Mouse (Mus musculus) bone marrow macrophage, adult 2 months (primary cell): ENCODE measurements at regions not wholly inside any gene's neighbourhood (a gene's known extent, or its start where the extent isn't known, plus 50 kb on each side); places are given as distances from the start of the nearest gene placed in this dataset.

Experiments
- CTCF ChIP-seq: IDR thresholded peaks from 2 replicates; pipeline ENCODE4 v1.5.1; 2012; ENCODE audit warnings: low read depth, mild to moderate bottlenecking, low read length, moderate library complexity
- POLR2A ChIP-seq: IDR thresholded peaks from 2 replicates; pipeline ENCODE4 v1.6.1; 2012; ENCODE audit warnings: mild to moderate bottlenecking, low read depth, low read length, borderline replicate concordance

DNA sequence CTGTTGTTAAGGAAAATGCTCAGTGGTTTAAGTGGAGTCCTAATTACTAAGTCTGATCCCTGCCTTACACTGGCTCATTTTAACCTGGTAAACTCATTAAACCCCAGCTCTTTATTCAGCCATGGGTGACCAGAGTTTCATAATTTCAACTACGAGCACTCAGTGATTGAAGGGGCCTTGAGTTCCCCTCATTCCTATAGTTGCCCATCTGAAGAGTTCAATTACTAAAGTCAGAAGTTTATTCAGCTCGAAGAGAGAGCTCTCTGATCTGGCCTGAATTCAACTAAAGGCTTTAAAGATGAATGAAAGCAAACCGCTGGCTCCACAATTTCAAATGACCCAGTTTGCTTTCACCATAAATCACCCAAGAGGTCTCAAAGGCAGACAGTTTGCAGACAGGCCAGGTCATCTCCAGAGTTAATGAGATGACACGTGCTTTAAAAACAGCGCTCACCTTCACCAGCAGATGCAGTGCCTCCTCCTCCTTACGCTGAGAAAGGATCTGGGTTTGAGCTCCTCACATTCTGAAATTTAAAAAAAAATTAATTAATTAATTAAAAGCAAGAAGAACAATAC, 154.3 kb upstream of the Slc24a2 start:
- TF ChIP-seq POLR2A (no peak), CTCF (no peak)
